Mouse (Mus musculus) CH12.LX (cell line): Measurements from ENCODE around the gene Gria3. TPM values are rescaled to one million over a fixed set of nuclear protein-coding genes. Genes with fewer than 3 reads are reported as not detected.

Experiments used
- DNase-seq: peaks from one replicate; pipeline ENCODE4 v3.0.0-alpha.2; 2013; ENCODE audit errors: extremely low read depth
- H3K27ac ChIP-seq: 2 replicates; pipeline ENCODE4 v1.5.1; 2012; ENCODE audit warnings: low read depth, mild to moderate bottlenecking, control low read depth, moderate library complexity; ENCODE audit not compliant: insufficient read depth
- H3K27me3 ChIP-seq: replicated peaks from 2 replicates; pipeline ENCODE3; 2012; ENCODE audit warnings: inconsistent platforms
- H3K36me3 ChIP-seq, 2 experiments: replicated peaks in 1 of 2; 2 replicates each; pipeline versions ENCODE3 to v1.6.1; 2012; ENCODE audit warnings: inconsistent platforms in 1 of 2, low read length in 1 of 2, mild to moderate bottlenecking in 1 of 2, mixed read lengths in 1 of 2, moderate library complexity in 1 of 2; ENCODE audit not compliant: control insufficient read depth in 1 of 2, insufficient read depth in 1 of 2
- H3K4me1 ChIP-seq, 2 experiments: 2 replicates each; pipeline ENCODE4 v1.6.1; 2012; ENCODE audit warnings: inconsistent platforms in 1 of 2, moderate library complexity in 1 of 2; ENCODE audit not compliant: insufficient read depth in 2 of 2, control insufficient read depth in 1 of 2
- H3K4me2 ChIP-seq: 2 replicates; pipeline ENCODE4 v1.6.1; 2012; ENCODE audit warnings: low read depth, mild to moderate bottlenecking, control low read depth; ENCODE audit not compliant: poor library complexity, insufficient read depth, severe bottlenecking
- H3K4me3 ChIP-seq, 3 experiments: fragments of 150-350 bp in 1 of 3; sonication (generic) in 1 of 3; replicated peaks in 1 of 3; 2 replicates each; pipeline versions ENCODE3 to v1.5.1; 2011 to 2012; ENCODE audit warnings: low read depth in 2 of 3, low read length in 2 of 3, mild to moderate bottlenecking in 2 of 3, moderate library complexity in 2 of 3, control low read depth in 1 of 3, improper control_type of control experiment in 1 of 3, inconsistent platforms in 1 of 3, mixed read lengths in 1 of 3; ENCODE audit not compliant: poor library complexity in 1 of 3
- H3K79me2 ChIP-seq: replicated peaks from 2 replicates; pipeline ENCODE4 v1.6.1; 2012; ENCODE audit warnings: mild to moderate bottlenecking, moderate library complexity; ENCODE audit not compliant: control insufficient read depth, poor library complexity, insufficient read depth, severe bottlenecking; ENCODE audit errors: extremely low read depth
- H3K9ac ChIP-seq: 2 replicates; pipeline ENCODE4 v1.6.1; 2012; ENCODE audit warnings: low read depth, mild to moderate bottlenecking, control low read depth, moderate library complexity; ENCODE audit not compliant: insufficient read depth
- H3K9me3 ChIP-seq: replicated peaks from 2 replicates; pipeline ENCODE3; 2012; ENCODE audit warnings: low read length, inconsistent platforms, mixed read lengths
- CHD2 ChIP-seq: IDR thresholded peaks from 2 replicates; pipeline ENCODE4 v1.6.1; 2011; ENCODE audit warnings: low read length, improper control_type of control experiment
- ELF1 ChIP-seq: IDR thresholded peaks from 2 replicates; pipeline ENCODE4 v1.6.1; 2014; ENCODE audit warnings: low read depth, mild to moderate bottlenecking, inconsistent platforms, low read length, improper control_type of control experiment
- EP300 ChIP-seq: IDR thresholded peaks from 2 replicates; pipeline ENCODE4 v1.6.1; 2011; ENCODE audit warnings: low read length, improper control_type of control experiment
- ETS1 ChIP-seq: conservative IDR thresholded peaks from 2 replicates; pipeline ENCODE4 v1.6.1; 2012; ENCODE audit warnings: low read depth, mild to moderate bottlenecking, inconsistent platforms, low read length, improper control_type of control experiment, moderate library complexity
- HCFC1 ChIP-seq: IDR thresholded peaks from 2 replicates; pipeline ENCODE4 v1.6.1; 2012; ENCODE audit warnings: low read depth, mild to moderate bottlenecking, inconsistent platforms, low read length, improper control_type of control experiment
- IRF4 ChIP-seq: IDR thresholded peaks from 2 replicates; pipeline ENCODE4 v1.6.1; 2014; ENCODE audit warnings: low read depth, mild to moderate bottlenecking, inconsistent platforms, low read length, improper control_type of control experiment
- JUN ChIP-seq: IDR thresholded peaks from 2 replicates; pipeline ENCODE4 v1.6.1; 2011; ENCODE audit warnings: low read depth, mild to moderate bottlenecking, low read length, improper control_type of control experiment, moderate library complexity; ENCODE audit not compliant: insufficient read depth
- JUND ChIP-seq: conservative IDR thresholded peaks from 2 replicates; pipeline ENCODE4 v1.6.1; 2011; ENCODE audit warnings: low read depth, low read length, improper control_type of control experiment
- MAZ ChIP-seq: IDR thresholded peaks from 2 replicates; pipeline ENCODE4 v1.6.1; 2012; ENCODE audit warnings: low read depth, mild to moderate bottlenecking, inconsistent platforms, low read length, improper control_type of control experiment, moderate library complexity
- MEF2A ChIP-seq: IDR thresholded peaks from 2 replicates; pipeline ENCODE4 v1.6.1; 2014; ENCODE audit warnings: low read depth, mild to moderate bottlenecking, inconsistent platforms, low read length, improper control_type of control experiment, borderline replicate concordance
- MYC ChIP-seq: IDR thresholded peaks from 2 replicates; pipeline ENCODE4 v1.6.1; 2011; ENCODE audit warnings: low read depth, mild to moderate bottlenecking, improper control_type of control experiment, low read length
- PAX5 ChIP-seq: IDR thresholded peaks from 2 replicates; pipeline ENCODE4 v1.6.1; 2012; ENCODE audit warnings: low read length, inconsistent platforms, mixed read lengths
- POLR2A ChIP-seq: IDR thresholded peaks from 2 replicates; pipeline ENCODE4 v1.6.1; 2011; ENCODE audit warnings: low read depth, mild to moderate bottlenecking, improper control_type of control experiment, low read length
- RCOR1 ChIP-seq: conservative IDR thresholded peaks from 2 replicates; pipeline ENCODE4 v1.6.1; 2012; ENCODE audit warnings: low read depth, mild to moderate bottlenecking, inconsistent platforms, low read length, improper control_type of control experiment
- TCF12 ChIP-seq: IDR thresholded peaks from 2 replicates; pipeline ENCODE4 v1.6.1; 2014; ENCODE audit warnings: low read depth, mild to moderate bottlenecking, inconsistent platforms, low read length, improper control_type of control experiment
- ZC3H11A ChIP-seq: IDR thresholded peaks from 2 replicates; pipeline ENCODE4 v1.6.1; 2012; ENCODE audit warnings: low read depth, mild to moderate bottlenecking, inconsistent platforms, low read length, improper control_type of control experiment
- dilution Hi-C: fragments of 300-500 bp; cut with MboI; formaldehyde crosslinking; loops from 2 replicates; pipeline ENCODE4 v1.14.3; 2020; ENCODE audit warnings: low sequenced_read_pairs; ENCODE audit not compliant: extremely low pct_unique_long_range_greater_than_20kb, extremely low pct_ligation_motif_present
- in situ Hi-C: fragments of 300-500 bp; cut with MboI; formaldehyde crosslinking; loops from 3 replicates; pipeline ENCODE4 v1.14.3; 2019; ENCODE audit warnings: low sequenced_read_pairs, low pct_ligation_motif_present, low pct_unique_long_range_greater_than_20kb, mixed read lengths
- polyA plus RNA-seq: library from polyadenylated mRNA; unstranded; fragments of >175 nt; gene quantifications from 2 replicates; pipeline ENCODE4 v1.2.1, GENCODE M21; 2012; ENCODE audit warnings: low read depth; ENCODE audit not compliant: insufficient read length
- total RNA-seq, 2 experiments: library from RNA; depleted of rRNA; stranded (reverse); fragments of 300-350 nt in 1 of 2; fragments of >200 nt in 1 of 2; gene quantifications; 2 replicates each; pipeline ENCODE4 v1.2.3; 2012 to 2014

Gene Gria3
- total and polyA plus RNA-seq, 3 experiments: 0.05 to 0.07 TPM; not detected in 1

- dilution Hi-C loops: no loop called here
- no peaks in the 10 kb centered on the region for H3K36me3 ChIP-seq
- no peak overlapping the region for H3K27ac ChIP-seq
- TF ChIP-seq ZC3H11A (no peak), RCOR1 (no peak), JUND (no peak), HCFC1 (no peak), PAX5 (no peak), MYC (no peak)
- TF ChIP-seq, all 38 proteins: peak for 0
- no peak for DNase-seq
- in situ Hi-C loops: no loop called here
- H3K4me1 ChIP-seq: no peaks in the 10 kb centered on the region
- H3K4me3 ChIP-seq: no peak overlapping the region
- H3K4me2 ChIP-seq: no peak overlapping the region
- no peak overlapping the region for H3K9ac ChIP-seq
- no peaks in the 10 kb centered on the region for H3K9me3 ChIP-seq
- H3K79me2 ChIP-seq: no peaks in the 10 kb centered on the region
- H3K27me3 ChIP-seq: no peaks in the 10 kb centered on the region
These were observed 164.2 kb downstream of the Gria3 start for GRCm38 (mm10) chrX:41564898-41565297.

GRCm38 (mm10) chrX:41573079-41573478, 172.4 kb downstream of the Gria3 start:
- Histone ChIP-seq H3K36me3 (no peaks in the 10 kb centered on the region), H3K9me3 (no peaks in the 10 kb centered on the region), H3K4me3 (no peak overlapping the region), H3K79me2 (no peaks in the 10 kb centered on the region), H3K4me2 (no peak overlapping the region; the same call in 1 of the 2 replicates), H3K27me3 (no peaks in the 10 kb centered on the region), H3K27ac (no peak overlapping the region), H3K4me1 (peaks cover 7 to 25% of the 10 kb centered on the region in 2 experiments; a peak in 3 of 4 replicates), H3K9ac (no peak overlapping the region)
- DNase-seq: peak; percentile 68
- TF ChIP-seq POLR2A (no peak), TCF12 (peak; percentile 68), CHD2 (peak; percentile 28; the same call in 1 of the 2 replicates), EP300 (peak; percentile 87), MEF2A (0 out of 2 replicates have a peak, but pooled peaks have one; percentile 36), ETS1 (peak; percentile 56), IRF4 (peak; percentile 77), JUN (peak; percentile 57; the same call in 1 of the 2 replicates), MAZ (no peak), ELF1 (no peak), JUND (peak; percentile 38), ZC3H11A (no peak)
- dilution Hi-C loops: no loop called here
- in situ Hi-C loops: no loop called here
